Mouse (Mus musculus): ENCODE measurements around the gene Blnk. TPM values are rescaled to one million over a fixed set of nuclear protein-coding genes. Genes with fewer than 3 reads are reported as not detected.

The Blnk gene
- polyA plus RNA-seq (2014; fragmentation: Illumina TruSeq; extraction: RNeasy Lipid Tissue Mini Kit (QIAGEN cat#74804); ENCODE audit: low read depth, low replicate concordance), result 18.2 TPM

DNA sequence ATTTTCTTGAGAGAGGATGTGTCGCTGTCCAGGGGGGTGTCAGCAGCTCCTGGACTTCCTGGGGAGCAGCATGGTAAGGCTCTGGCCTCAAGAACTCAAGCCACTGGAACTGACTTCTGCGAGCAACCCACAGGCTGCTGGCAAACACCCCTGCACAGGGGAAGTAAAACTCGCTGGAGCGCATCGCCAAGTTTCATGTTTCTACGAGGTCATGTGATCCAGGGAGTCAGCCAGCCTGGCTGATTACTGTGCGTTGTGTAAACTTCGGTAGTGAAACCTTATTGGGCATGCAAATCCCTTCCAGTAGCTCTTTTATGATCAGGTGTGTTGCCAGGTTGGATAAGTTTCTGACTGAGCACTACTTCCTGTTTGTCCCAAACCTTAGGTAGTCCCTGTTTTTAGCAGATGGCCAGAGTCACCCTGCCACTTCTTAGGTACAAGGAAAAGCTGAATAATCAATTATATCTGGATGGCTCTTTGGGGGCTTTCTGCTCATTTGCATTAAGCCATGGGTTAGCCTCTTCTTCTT is at the start of gene Blnk:
Gene Blnk (minus strand): TSS at position 479 of the 529 bp plus-strand sequence.

DNA sequence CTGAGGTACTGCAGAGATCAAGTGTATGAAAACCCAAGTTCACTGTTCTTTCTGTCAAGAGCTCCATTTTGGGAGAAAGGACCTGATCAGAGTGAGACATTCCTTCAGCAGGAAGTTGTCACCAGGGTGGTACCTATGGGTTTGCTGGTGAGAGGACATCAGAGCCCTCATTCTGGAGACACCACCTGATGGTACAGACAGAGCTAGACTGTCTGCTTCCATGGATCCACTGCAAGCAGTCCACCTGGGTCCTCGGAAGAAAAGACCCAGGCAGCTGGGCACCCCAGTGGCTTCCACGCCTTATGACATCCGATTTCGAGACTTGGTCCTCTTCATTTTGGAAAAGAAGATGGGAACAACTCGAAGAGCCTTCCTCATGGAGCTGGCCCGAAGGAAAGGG is 34.9 kb upstream of the Blnk start, which contains the start of gene Dntt:
Gene Dntt (plus strand): TSS at position 57 of the 400 bp plus-strand sequence.

DNA sequence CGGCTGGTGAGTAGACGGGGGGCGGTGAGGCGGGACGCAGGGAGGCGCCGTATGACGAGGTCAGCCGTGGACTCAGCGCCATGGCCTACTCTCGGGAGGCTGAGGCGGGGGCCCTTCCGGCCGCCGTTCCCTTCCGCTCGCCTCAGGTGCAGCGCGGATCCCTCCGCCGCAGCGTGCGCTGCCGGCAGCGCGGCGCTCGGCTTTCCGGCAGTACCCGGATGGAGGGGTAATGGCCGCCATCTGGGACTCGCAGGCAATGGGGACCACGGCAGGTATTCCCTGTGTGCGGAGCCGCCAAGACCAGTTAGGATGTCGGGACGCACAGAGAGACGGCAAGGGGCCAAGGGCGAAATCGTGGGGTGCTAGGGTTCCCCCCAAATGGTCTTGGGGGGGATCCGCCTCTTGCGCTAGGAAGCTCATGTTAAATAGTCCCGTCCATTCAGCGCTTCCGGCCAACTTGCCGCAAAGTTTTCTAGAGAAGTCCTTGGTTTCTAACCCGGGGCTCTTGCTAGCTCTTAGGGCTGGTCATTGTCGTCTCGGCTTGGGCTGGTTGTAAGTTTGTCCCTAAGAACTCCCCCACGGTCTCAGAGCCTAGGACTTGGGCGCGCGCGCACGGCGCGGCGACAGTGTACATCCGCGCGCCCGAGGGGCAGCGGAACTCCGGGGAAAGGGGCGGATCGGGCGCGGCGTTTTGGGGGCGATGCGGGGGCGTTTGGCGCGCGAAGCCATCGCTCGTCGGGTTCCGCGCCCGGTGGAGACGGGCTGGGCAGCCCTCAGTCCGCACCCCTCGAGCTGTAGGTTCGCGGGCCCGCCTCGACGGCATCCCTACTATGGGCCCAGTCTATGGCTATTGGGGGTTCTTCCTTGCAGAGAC is 99.6 kb downstream of the Blnk start, which contains the start of gene Zfp518a:
Gene Zfp518a (plus strand): TSS at position 187 of the 874 bp plus-strand sequence.

Other genes with a start within 250 kb of the Blnk start
- gene Cc2d2b, start 245.8 kb downstream of the Blnk start, polyA plus RNA-seq (2014; fragmentation: Illumina TruSeq; extraction: RNeasy Lipid Tissue Mini Kit (QIAGEN cat#74804); ENCODE audit: low read depth, low replicate concordance), result not detected
- 3.5 TPM for gene Ccnj, start 163.3 kb downstream of the Blnk start, polyA plus RNA-seq (2014; fragmentation: Illumina TruSeq; extraction: RNeasy Lipid Tissue Mini Kit (QIAGEN cat#74804); ENCODE audit: low read depth, low replicate concordance)
- gene Zfp518a, start 99.8 kb downstream of the Blnk start, polyA plus RNA-seq (2014; fragmentation: Illumina TruSeq; extraction: RNeasy Lipid Tissue Mini Kit (QIAGEN cat#74804); ENCODE audit: low read depth, low replicate concordance), result 35.2 TPM
- gene Dntt, start 34.7 kb upstream of the Blnk start, polyA plus RNA-seq (2014; fragmentation: Illumina TruSeq; extraction: RNeasy Lipid Tissue Mini Kit (QIAGEN cat#74804); ENCODE audit: low read depth, low replicate concordance), result not detected
- not detected for gene Opalin, start 82.6 kb upstream of the Blnk start, polyA plus RNA-seq (2014; fragmentation: Illumina TruSeq; extraction: RNeasy Lipid Tissue Mini Kit (QIAGEN cat#74804); ENCODE audit: low read depth, low replicate concordance)
- not detected for gene Tll2, start 212.3 kb upstream of the Blnk start, polyA plus RNA-seq (2014; fragmentation: Illumina TruSeq; extraction: RNeasy Lipid Tissue Mini Kit (QIAGEN cat#74804); ENCODE audit: low read depth, low replicate concordance)

Measured in kidney, adult 10 weeks (tissue).